Mouse (Mus musculus) G1E-ER4 (cell line): Measurements from ENCODE around the gene Rftn1. TPM values are rescaled to one million over a fixed set of nuclear protein-coding genes. Genes with fewer than 3 reads are reported as not detected.

Source experiments
- GATA1 ChIP-seq: IDR thresholded peaks from one replicate; pipeline ENCODE4 v1.8.0; 2012; ENCODE audit warnings: low read length, inconsistent platforms
- polyA plus RNA-seq: library from polyadenylated mRNA; stranded (reverse); fragments of >175 nt; gene quantifications from 2 replicates; pipeline ENCODE4 v1.2.3, GENCODE M21; 2012

Gene Rftn1
- polyA plus RNA-seq, 1 experiment, result not detected

- no peak for TF ChIP-seq GATA1
Observed at GRCm38 (mm10) chr17:50157190-50158150, 33.0 kb downstream of the Rftn1 start.

GRCm38 (mm10) chr17:50152085-50152484, 38.4 kb downstream of the Rftn1 start:
- no peak for TF ChIP-seq GATA1

DNA sequence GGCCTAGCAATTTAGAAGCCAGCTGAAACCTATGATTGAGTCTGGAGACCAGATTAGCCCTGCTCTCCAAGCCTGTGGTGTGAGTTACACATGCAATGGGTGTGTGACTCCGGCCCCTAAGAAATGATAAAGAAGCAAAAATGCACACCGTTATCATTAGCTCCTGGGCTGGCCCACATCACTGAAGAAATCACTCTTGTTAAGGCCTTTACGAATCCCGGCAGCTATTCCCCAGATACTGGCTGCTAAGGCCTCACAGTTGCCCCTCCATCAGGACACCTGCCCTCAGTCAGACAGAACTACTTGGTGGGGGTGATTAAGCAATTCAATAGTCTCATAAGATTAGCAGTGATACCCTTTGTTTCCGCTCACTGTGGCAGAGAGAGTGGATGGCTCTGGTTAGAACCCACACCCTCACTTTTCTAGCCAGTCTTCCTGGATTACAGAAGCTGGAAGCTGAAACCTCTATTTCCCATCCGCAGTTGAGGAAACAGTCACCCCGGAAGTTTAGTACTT, 39.2 kb downstream of the Rftn1 start:
- TF ChIP-seq GATA1, result no peak

DNA sequence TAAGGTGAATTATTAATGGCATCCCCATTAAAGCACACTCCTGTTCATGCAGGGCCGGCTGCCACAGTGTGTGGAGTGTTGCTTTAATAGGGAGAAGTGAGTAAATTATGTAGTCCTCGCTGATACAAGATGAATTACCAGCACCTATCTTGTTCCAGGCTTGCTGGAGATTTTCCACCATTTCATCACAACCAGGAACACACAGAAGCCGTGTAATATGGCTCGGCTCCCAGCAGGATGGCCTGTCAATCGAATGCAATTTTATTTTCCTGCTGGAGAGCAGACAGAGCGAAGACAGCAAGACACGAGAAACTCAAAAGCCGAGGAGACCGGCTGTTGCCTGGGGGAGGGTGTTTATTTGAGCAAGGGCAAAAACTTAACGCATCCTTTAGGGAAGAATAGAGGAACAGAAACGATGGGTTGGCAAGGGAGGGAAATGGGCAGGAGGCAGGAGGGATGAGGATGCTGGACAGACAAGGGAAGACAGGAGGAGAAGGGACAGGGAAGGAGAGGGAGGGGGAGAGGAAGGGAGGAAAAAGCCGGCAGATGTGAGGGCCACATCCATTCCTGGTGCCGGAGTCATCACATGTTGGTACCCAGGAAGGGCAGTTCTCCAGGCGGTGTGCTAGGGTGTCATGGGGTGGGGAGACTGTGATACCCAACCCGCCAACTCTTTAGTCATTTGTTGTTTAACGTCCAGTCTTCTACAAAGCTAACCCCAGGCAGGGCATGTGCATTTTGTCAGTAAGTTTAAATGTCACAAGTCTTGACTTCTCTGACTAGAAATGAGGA, 39.9 kb downstream of the Rftn1 start:
- TF ChIP-seq GATA1, result no peak

DNA sequence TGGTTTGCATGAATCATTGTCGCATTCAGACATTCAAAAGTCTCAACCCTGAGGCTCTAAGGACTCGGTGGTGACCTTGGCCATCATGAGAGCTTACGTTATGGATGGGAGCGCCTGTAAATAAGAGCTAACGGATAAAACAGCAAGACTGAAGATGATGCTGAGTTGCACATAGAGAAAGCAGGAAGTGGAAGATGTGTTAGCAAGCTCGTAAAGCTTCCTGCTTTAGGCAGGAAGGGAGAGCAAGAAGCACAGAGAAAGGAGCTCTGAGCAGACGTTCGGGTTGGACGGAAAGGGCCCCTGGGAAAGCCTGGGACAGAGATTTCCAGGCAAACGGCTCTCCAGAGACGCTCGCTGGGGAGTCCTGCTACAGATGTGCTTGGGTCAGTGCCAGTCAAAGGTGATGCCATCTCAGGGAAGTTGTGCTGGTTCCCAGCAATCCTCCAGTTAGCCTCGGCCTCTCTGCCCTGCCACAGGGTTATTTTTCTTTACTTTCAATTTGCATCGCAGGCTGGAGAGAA, 40.7 kb downstream of the Rftn1 start:
- TF ChIP-seq GATA1, result no peak

DNA sequence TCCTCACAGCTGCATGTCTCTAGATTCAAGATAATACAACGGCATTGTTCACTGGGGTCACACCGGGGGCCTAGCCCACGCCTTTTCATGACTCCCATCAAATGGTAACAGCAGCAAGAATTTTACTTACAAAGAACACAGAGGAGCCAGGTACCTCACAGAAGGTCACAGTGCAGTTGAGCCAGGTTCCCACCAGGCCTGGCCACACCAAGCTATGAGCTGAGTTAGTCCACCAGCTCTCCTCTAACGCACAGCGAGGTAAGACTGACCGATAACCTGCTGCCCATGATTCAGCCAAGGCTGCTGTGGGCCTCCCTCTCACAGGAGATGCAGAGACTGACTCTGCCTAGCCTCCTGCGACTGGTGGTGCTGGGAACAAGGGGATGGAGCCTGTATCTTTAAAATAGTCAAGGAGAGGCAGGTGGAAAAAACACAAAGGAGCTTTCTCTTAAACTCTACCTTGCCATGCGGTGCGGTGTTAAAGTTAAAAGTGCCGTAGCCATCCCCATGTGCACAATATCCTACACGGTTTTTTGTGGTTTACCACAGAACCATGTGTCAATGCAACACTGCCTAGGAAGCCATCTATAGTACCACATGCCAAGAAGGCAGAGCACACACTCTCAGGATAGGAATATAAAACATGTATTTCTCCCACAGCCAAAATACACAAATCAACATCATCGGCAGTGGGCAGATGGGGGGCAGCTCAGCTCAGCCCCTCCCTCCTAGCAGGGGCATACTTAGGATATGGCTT, 42.5 kb downstream of the Rftn1 start:
- no peak for TF ChIP-seq GATA1

DNA sequence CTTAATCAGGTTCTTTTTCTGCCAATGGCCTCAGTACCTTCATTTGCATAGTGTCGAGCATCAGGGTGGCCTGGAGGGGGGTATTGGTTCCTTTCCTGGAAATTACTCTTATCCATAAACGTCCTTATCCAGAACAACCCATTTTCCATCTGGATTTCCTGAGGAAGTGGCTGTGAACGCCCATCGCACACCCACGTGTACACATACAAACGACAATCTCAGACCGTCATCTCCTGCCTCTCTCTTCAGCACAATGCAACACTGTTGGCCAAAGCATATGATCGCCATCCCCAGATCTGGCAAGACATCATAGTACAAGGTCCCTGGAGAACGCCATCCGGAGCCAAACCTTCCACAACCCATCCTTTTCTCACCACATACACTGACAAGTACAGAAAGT, 47.1 kb downstream of the Rftn1 start:
- TF ChIP-seq GATA1, result no peak

DNA sequence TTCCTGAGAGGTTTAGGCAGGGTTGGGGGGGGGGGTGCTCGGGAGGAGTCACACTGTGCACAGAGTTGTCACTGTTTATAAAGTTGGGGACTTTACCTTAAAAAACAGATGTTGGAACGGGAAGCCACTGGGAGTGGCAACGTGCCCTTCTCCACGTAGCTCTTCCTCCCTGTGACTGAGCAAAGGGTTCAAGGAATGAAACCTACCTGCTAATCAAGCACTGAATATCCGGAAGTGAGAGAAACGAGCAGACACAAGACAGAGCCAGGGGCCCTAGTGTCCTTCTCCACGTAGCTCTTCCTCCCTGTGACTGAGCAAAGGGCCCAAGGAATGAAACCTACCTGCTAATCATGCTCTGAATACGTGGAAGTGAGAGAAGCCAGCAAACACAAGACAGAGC, 47.9 kb downstream of the Rftn1 start:
- TF ChIP-seq GATA1, result no peak

DNA sequence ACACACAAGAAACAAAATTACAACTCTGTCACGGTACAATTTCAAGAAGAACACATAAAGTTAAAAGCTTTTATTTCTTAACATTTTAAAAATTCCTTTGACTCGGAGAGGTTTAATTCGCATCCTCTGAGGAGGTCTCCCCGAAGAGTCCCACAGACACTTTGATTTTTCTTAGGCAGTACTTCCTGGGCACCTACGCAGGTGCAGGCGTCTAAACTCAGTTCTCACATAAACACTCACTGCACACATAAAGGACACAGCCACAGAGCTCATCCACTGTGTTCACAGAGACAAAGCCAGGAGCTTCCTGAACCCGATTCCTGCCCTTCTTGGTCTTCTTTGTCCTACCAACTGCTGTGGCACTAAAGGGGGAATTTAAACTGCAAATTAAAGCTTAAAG, 48.3 kb downstream of the Rftn1 start:
- no peak for TF ChIP-seq GATA1

- TF ChIP-seq GATA1, result no peak
Observed at GRCm38 (mm10) chr17:50136060-50136459, 54.4 kb downstream of the Rftn1 start.

DNA sequence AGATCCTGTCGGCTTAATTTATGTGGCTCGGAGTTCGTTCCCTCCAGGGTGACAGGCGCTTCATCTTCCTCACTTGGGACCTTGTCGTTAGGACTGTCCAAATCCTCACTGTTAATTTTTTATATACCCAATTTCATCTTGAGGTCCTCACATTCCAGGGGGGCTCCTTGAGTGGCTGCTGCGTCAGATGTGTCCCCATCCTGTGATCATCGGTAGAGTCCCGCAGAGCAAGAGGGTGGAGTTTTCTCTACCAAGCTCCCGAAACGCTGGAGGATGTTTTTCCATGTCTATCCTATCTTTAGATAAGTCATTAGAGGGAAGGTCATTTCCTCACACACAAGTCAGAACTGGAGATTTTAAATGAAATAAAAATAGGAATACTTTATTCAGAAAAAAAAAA, 55.0 kb downstream of the Rftn1 start:
- no peak for TF ChIP-seq GATA1

- no peak for TF ChIP-seq GATA1
Observed at GRCm38 (mm10) chr17:50131698-50132097, 58.8 kb downstream of the Rftn1 start.

DNA sequence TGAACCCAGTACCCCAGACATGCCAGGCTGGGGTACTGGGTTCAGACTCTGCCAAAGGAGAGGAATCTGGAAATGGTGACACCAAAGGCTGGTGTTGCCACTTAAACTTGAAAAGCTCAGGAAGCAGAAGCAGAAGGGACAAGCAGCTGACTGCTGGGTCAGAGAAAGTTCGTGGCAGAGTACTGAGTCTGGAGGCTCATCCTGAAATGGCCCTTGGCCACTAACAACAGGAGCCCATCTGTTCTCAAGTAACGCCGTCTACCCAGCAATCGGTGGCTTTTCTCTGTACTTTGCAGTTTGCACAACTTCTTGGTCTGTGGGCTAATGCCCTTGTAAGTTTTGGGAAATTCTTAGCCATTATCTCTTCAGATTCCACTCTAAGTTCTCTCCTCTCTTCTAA, 60.1 kb downstream of the Rftn1 start:
- TF ChIP-seq GATA1, result no peak

DNA sequence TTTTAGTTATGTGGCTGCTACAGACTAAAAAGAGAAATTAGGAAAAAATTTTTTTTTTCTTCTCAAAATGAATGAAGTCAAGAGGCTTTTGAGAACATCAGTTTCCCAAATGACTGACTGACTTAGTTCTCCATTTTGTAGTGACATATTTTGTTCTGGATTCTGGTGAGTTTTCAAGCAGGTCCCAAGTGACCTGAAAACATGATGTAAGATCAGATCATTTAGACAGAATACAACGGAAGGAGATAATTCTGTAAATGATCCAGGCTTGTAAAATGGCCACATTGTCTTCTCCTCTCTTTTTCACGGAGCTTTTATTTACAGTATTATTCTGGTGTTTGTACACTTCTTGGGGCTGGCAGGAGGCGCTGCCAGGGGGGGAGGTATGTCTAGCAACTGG, 62.1 kb downstream of the Rftn1 start:
- no peak for TF ChIP-seq GATA1
